Mouse (Mus musculus) intestine, postnatal 0 days (tissue): Measurements from ENCODE around the gene Gm20696. TPM values are rescaled to one million over a fixed set of nuclear protein-coding genes. Genes with fewer than 3 reads are reported as not detected.

Source experiments
- ATAC-seq: fragments of 200-750 bp; cut with Nextera tagmentation; 2 replicates; pipeline ENCODE4 v1.8.0; 2017; ENCODE audit warnings: mild to moderate bottlenecking, moderate TSS enrichment, moderate library complexity
- H3K27ac ChIP-seq: fragments of 300-500 bp; sonication (generic); 2 replicates; pipeline ENCODE4 v1.5.1; 2014; ENCODE audit warnings: mild to moderate bottlenecking, low read depth, low read length, moderate library complexity
- H3K27me3 ChIP-seq: fragments of 300-500 bp; sonication (generic); replicated peaks from 2 replicates; pipeline ENCODE4 v1.6.1; 2014; ENCODE audit warnings: low read length, mixed read lengths; ENCODE audit not compliant: control insufficient read depth, insufficient read depth
- H3K36me3 ChIP-seq: fragments of 300-500 bp; sonication (generic); 2 replicates; pipeline ENCODE4 v1.6.1; 2014; ENCODE audit warnings: mild to moderate bottlenecking, moderate library complexity; ENCODE audit not compliant: control insufficient read depth, insufficient read depth
- H3K4me1 ChIP-seq: fragments of 300-500 bp; sonication (generic); replicated peaks from 2 replicates; pipeline ENCODE4 v1.6.1; 2014; ENCODE audit warnings: antibody characterized with exemption, low read length, mixed read lengths; ENCODE audit not compliant: control insufficient read depth, insufficient read depth
- H3K4me2 ChIP-seq: fragments of 300-500 bp; sonication (generic); replicated peaks from 2 replicates; pipeline ENCODE4 v1.6.1; 2014; ENCODE audit warnings: low read depth, mild to moderate bottlenecking, moderate library complexity
- H3K4me3 ChIP-seq: fragments of 300-500 bp; sonication (generic); 2 replicates; pipeline ENCODE4 v1.5.1; 2014; ENCODE audit warnings: low read depth, low read length
- H3K9ac ChIP-seq: fragments of 300-500 bp; sonication (generic); 2 replicates; pipeline ENCODE4 v1.6.1; 2014; ENCODE audit warnings: mild to moderate bottlenecking, low read depth, low read length
- H3K9me3 ChIP-seq: fragments of 300-500 bp; sonication (generic); 2 replicates; pipeline ENCODE4 v1.6.1; 2016; ENCODE audit warnings: mixed run types; ENCODE audit not compliant: control insufficient read depth
- CTCF ChIP-seq: sonication (generic); IDR thresholded peaks from 2 replicates; pipeline ENCODE4 v1.5.1; 2016; ENCODE audit warnings: low read depth, mild to moderate bottlenecking, control low read depth, antibody characterized with exemption, moderate library complexity
- WGBS: fragments of 180-500 bp; shearing (Covaris S2); extraction: QIAGEN DNeasy Blood & Tissue Kit; methylation state at CpG from one replicate; pipeline ENCODE4 v1.1.7; 2014; 5-methylcytosine and 5-hydroxymethylcytosine counted together
- polyA plus RNA-seq: library from polyadenylated mRNA; unstranded; fragments of >200 nt; fragmentation: Nextera tagmentation; extraction: Ambion mirVana; gene quantifications from 2 replicates; pipeline ENCODE4 v1.2.1, GENCODE M21; 2015

The Gm20696 gene
- polyA plus RNA-seq, 1 experiment from 2014 or later: 1.4 TPM

GRCm38 (mm10) chr6:99354338-99354737 lies 312.3 kb downstream of the Gm20696 start:
- Histone ChIP-seq H3K4me1 (0 out of 2 replicates have a peak, but pooled peaks cover 2% of the 10 kb centered on the region), H3K27me3 (no peaks in the 10 kb centered on the region), H3K9ac (no peak overlapping the region), H3K9me3 (no peaks in the 10 kb centered on the region), H3K4me2 (no peak overlapping the region), H3K4me3 (no peak overlapping the region), H3K27ac (no peak overlapping the region), H3K36me3 (no peaks in the 10 kb centered on the region)
- 61% methylated on average over 2 of the region's 2 CpGs for WGBS
- TF ChIP-seq CTCF: no peak; the same call in 1 of the 2 replicates
- no peak for ATAC-seq

DNA sequence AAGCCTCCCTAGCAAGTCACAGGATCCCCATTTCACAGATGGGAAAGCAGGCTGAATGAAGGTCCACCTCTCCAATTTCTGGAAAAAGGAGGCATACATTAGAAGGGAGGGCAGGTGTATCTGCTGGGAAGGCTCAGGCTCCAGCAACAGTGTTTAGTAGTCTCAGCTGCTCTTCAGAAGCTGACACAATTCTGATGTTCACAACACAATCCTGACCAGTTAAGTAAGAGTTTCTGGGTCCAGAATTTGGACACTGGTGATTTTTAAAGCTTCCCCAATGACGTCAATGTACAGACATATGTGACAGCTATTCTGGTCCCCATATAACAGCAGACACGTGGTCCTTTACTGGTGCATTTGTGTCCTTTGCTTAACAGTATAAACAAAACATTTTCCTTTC lies 313.2 kb downstream of the Gm20696 start:
- H3K4me3 ChIP-seq: no peak overlapping the region
- H3K9ac ChIP-seq: no peak overlapping the region
- no peak overlapping the region for H3K27ac ChIP-seq
- TF ChIP-seq CTCF: no peak
- ATAC-seq: no peak
- no peaks in the 10 kb centered on the region for H3K9me3 ChIP-seq
- H3K4me1 ChIP-seq: no peaks in the 10 kb centered on the region
- H3K27me3 ChIP-seq: no peaks in the 10 kb centered on the region
- H3K4me2 ChIP-seq: no peak overlapping the region
- no peaks in the 10 kb centered on the region for H3K36me3 ChIP-seq
- WGBS: 72% methylated on average over 2 of the region's 2 CpGs

DNA sequence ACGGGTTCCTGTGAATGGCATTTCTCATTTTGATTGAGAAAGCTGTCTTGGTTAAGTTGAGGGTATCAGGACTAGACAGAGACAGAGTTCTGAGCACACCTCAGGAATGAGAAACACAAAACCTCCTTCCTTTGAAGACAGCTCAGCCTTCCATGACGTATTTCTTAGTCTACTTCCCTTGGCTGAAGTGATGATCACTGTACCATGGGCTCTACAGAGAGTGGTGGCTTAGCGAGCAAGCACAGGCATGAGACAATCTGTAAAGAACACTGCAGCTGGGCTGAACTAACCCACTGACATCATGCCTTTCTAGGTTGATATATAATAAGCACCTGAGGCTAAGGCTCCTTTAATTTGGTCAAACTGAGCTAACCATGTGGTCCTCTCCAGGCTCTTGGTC lies 316.0 kb downstream of the Gm20696 start:
- no peak overlapping the region for H3K9ac ChIP-seq
- no peaks in the 10 kb centered on the region for H3K27me3 ChIP-seq
- H3K4me1 ChIP-seq: no peaks in the 10 kb centered on the region
- no peak overlapping the region for H3K27ac ChIP-seq
- H3K4me3 ChIP-seq: no peak overlapping the region
- ATAC-seq: no peak
- H3K36me3 ChIP-seq: no peaks in the 10 kb centered on the region
- WGBS: 65% methylated on average over 3 of the region's 3 CpGs
- no peak overlapping the region for H3K4me2 ChIP-seq
- no peaks in the 10 kb centered on the region for H3K9me3 ChIP-seq
- TF ChIP-seq CTCF: no peak

- no peaks in the 10 kb centered on the region for H3K4me1 ChIP-seq
- H3K4me3 ChIP-seq: no peak overlapping the region
- H3K27ac ChIP-seq: no peak overlapping the region
- H3K4me2 ChIP-seq: no peak overlapping the region
- H3K9ac ChIP-seq: no peak overlapping the region
- no peak for ATAC-seq
- no peaks in the 10 kb centered on the region for H3K9me3 ChIP-seq
- H3K36me3 ChIP-seq: no peaks in the 10 kb centered on the region
- WGBS: 66% methylated on average over 5 of the region's 5 CpGs
- H3K27me3 ChIP-seq: no peaks in the 10 kb centered on the region
- no peak for TF ChIP-seq CTCF
These were observed 316.4 kb downstream of the Gm20696 start for GRCm38 (mm10) chr6:99350156-99350555.

GRCm38 (mm10) chr6:99347836-99348235 lies 318.8 kb downstream of the Gm20696 start:
- H3K27ac ChIP-seq: no peak overlapping the region
- no peak for TF ChIP-seq CTCF
- H3K4me3 ChIP-seq: no peak overlapping the region
- ATAC-seq: no peak
- 46% methylated on average over 10 of the region's 10 CpGs for WGBS
- no peak overlapping the region for H3K4me2 ChIP-seq
- H3K9ac ChIP-seq: no peak overlapping the region
- H3K36me3 ChIP-seq: no peaks in the 10 kb centered on the region
- H3K27me3 ChIP-seq: no peaks in the 10 kb centered on the region
- no peaks in the 10 kb centered on the region for H3K4me1 ChIP-seq
- H3K9me3 ChIP-seq: no peaks in the 10 kb centered on the region

- Histone ChIP-seq H3K9ac (no peak overlapping the region), H3K4me2 (no peak overlapping the region), H3K4me3 (no peak overlapping the region), H3K27ac (no peak overlapping the region), H3K27me3 (no peaks in the 10 kb centered on the region), H3K36me3 (no peaks in the 10 kb centered on the region), H3K4me1 (no peaks in the 10 kb centered on the region), H3K9me3 (no peaks in the 10 kb centered on the region)
- no peak for ATAC-seq
- TF ChIP-seq CTCF: no peak
- 97% methylated on average over 7 of the region's 7 CpGs for WGBS
These were observed 321.6 kb downstream of the Gm20696 start for GRCm38 (mm10) chr6:99344966-99345365.

GRCm38 (mm10) chr6:99344357-99344756 lies 322.2 kb downstream of the Gm20696 start:
- 43% methylated on average over 3 of the region's 3 CpGs for WGBS
- no peak overlapping the region for H3K27ac ChIP-seq
- no peaks in the 10 kb centered on the region for H3K27me3 ChIP-seq

More at GRCm38 (mm10) chr6:99344357-99344756, 322.2 kb downstream of the Gm20696 start:
- no peak; the same call in 1 of the 2 replicates for ATAC-seq
- no peaks in the 10 kb centered on the region for H3K36me3 ChIP-seq
- H3K9me3 ChIP-seq: no peaks in the 10 kb centered on the region
- no peaks in the 10 kb centered on the region; the same call in 1 of the 2 replicates for H3K4me1 ChIP-seq
- no peak overlapping the region for H3K4me2 ChIP-seq
- H3K9ac ChIP-seq: no peak overlapping the region
- no peak for TF ChIP-seq CTCF
- H3K4me3 ChIP-seq: no peak overlapping the region
